8 mouse cellular contexts compared by ENCODE assay signal in the genomic region with DNA sequence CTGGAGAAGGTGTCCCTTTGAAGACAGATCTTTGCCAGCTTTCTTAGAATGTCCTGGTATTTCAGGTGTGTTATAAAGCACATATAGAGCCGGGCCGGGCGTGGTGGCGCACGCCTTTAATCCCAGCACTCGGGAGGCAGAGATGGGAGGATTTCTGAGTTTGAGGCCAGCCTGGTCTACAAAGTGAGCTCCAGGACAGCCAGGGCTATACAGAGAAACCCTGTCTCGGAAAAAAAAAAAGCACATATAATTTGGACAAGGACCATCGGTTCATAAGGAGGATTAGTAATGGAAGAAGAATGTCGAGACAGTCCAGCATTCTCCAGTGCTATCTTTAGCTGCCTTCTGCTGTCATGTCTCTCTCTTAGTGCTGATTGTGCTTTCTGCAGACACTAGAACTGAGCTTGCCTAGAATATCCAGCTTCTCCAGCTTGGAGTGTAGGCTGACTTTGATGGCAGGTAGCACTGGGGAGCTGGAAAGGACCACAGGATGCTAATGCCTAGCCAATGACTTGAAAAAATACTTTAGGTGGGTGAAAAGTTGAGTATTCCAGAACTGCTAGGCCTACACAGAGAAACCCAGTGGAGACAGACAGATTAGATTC. TPM values are rescaled to one million over a fixed set of nuclear protein-coding genes. Genes with fewer than 3 reads are reported as not detected.
A peak's percentile ranks its signal among the peaks of the same experiment; 100 is the strongest.
DNase-seq lines count a peak whose midpoint lies in the region; ATAC-seq lines count a peak whose summit lies in the region.

No protein-coding gene starts in this region.

- no peak for ATAC-seq in neural tube, embryonic 15.5 days (ENCODE audit: low FRiP score)
- peak; percentile 80; the same call in 1 of the 2 replicates for ATAC-seq in stomach, embryonic 15.5 days (ENCODE audit: insufficient read depth, low FRiP score, low read depth)

- no peaks in the 10 kb centered on the region for H3K36me3 ChIP-seq in heart, embryonic 10.5 days
- no peaks in the 10 kb centered on the region for H3K36me3 ChIP-seq in neural tube, embryonic 15.5 days
- H3K36me3 ChIP-seq in stomach, embryonic 15.5 days, result no peaks in the 10 kb centered on the region

- no peak overlapping the region for H3K9ac ChIP-seq in neural tube, embryonic 15.5 days (replicated peaks)
- no peak overlapping the region for H3K9ac ChIP-seq in stomach, embryonic 15.5 days

- peak; percentile 92 for DNase-seq in heart, embryonic 10.5 days (ENCODE audit: low spot score)
- DNase-seq in heart, adult 8-10 months (ENCODE audit: low spot score), result no peak
- DNase-seq in neural tube, embryonic 10.5 days (ENCODE audit: extremely low spot score, low spot score), result peak; percentile 47
- DNase-seq in c-Kit-positive CD71-negative TER-119-negative erythroid progenitor cells, embryonic 14.5 days (ENCODE audit: low read depth), result peak; percentile 58
- DNase-seq in left cerebral cortex, postnatal 36 days (ENCODE audit: low spot score in 2 of 2), result peak; percentile 34 to 44
- no peak for DNase-seq in lung, postnatal 4 days

- no peaks in the 10 kb centered on the region for H3K27me3 ChIP-seq in heart, embryonic 10.5 days (ENCODE audit: insufficient read depth, poor library complexity, severe bottlenecking)
- no peaks in the 10 kb centered on the region for H3K27me3 ChIP-seq in neural tube, embryonic 15.5 days (replicated peaks)
- no peaks in the 10 kb centered on the region for H3K27me3 ChIP-seq in stomach, embryonic 15.5 days (replicated peaks)

- 67% methylated on average over 9 of the region's 9 CpGs for whole genome bisulfite sequencing in heart, embryonic 10.5 days
- 93% methylated on average over 9 of the region's 9 CpGs for WGBS in neural tube, embryonic 15.5 days
- WGBS in stomach, embryonic 15.5 days, result 76% methylated on average over 9 of the region's 9 CpGs

- H3K4me1 ChIP-seq in heart, embryonic 10.5 days, result peaks cover 60% of the 10 kb centered on the region
- H3K4me1 ChIP-seq in neural tube, embryonic 15.5 days, result peaks cover 46% of the 10 kb centered on the region
- H3K4me1 ChIP-seq in stomach, embryonic 15.5 days, result peaks cover 18% of the 10 kb centered on the region

- intact Hi-C loops in left cerebral cortex, postnatal 36 days (cut with DNase I), result no loop called here

- 0 out of 2 replicates have a peak overlapping the region, but pooled peaks have one; percentile 17 for H3K27ac ChIP-seq in heart, embryonic 10.5 days
- H3K27ac ChIP-seq in neural tube, embryonic 15.5 days (replicated peaks), result no peak overlapping the region
- H3K27ac ChIP-seq in stomach, embryonic 15.5 days, result no peak overlapping the region

- no peaks in the 10 kb centered on the region for H3K9me3 ChIP-seq in heart, embryonic 10.5 days
- H3K9me3 ChIP-seq in neural tube, embryonic 15.5 days (replicated peaks), result no peaks in the 10 kb centered on the region
- H3K9me3 ChIP-seq in stomach, embryonic 15.5 days, result no peaks in the 10 kb centered on the region

- no peak overlapping the region for H3K4me2 ChIP-seq in neural tube, embryonic 15.5 days
- no peak overlapping the region for H3K4me2 ChIP-seq in stomach, embryonic 15.5 days

- H3K4me3 ChIP-seq in heart, embryonic 10.5 days, result no peak overlapping the region
- no peak overlapping the region for H3K4me3 ChIP-seq in neural tube, embryonic 15.5 days (replicated peaks)
- no peak overlapping the region for H3K4me3 ChIP-seq in stomach, embryonic 15.5 days (replicated peaks)

RNA-seq across cellular contexts. Expression of a gene that starts 5.9 kb away (rescaled TPM):
- 20.9 and 21.9 TPM in 2 replicates for polyA plus RNA-seq in heart, embryonic 10.5 days (2016; fragmentation: Nextera tagmentation; extraction: Ambion mirVana)
- 10 to 100 TPM in 2 of 4 experiments, 1 to 10 TPM in 2; 7.4 to 13.1 (median 10.4) TPM for total RNA-seq in heart, adult 8-10 months (2022)
- polyA plus RNA-seq in neural tube, embryonic 15.5 days (2015; fragmentation: Nextera tagmentation; extraction: Ambion mirVana), result 42.7 and 43.4 TPM in 2 replicates
- 10 to 100 TPM; 13.1 to 17.8 TPM for total RNA-seq in left cerebral cortex, postnatal 36 days (2021)
- 31.9 and 34.4 TPM in 2 replicates for polyA plus RNA-seq in stomach, embryonic 15.5 days (2015; fragmentation: Nextera tagmentation; extraction: Ambion mirVana)

RNA-seq across cellular contexts. Expression of a gene that starts 50.5 kb away (rescaled TPM):
- polyA plus RNA-seq in heart, embryonic 10.5 days (2016; fragmentation: Nextera tagmentation; extraction: Ambion mirVana), result 392 and 480 TPM in 2 replicates
- 1,000 to 10,000 TPM; 1,464 to 1,614 (median 1,563) TPM for total RNA-seq in heart, adult 8-10 months (2022)
- 435 and 492 TPM in 2 replicates for polyA plus RNA-seq in neural tube, embryonic 15.5 days (2015; fragmentation: Nextera tagmentation; extraction: Ambion mirVana)
- total RNA-seq in left cerebral cortex, postnatal 36 days (2021), result 100 to 1,000 TPM; 231 to 260 TPM
- polyA plus RNA-seq in stomach, embryonic 15.5 days (2015; fragmentation: Nextera tagmentation; extraction: Ambion mirVana), result 308 and 337 TPM in 2 replicates

RNA-seq across cellular contexts. Expression of a gene that starts 50.6 kb away (rescaled TPM):
- 38.2 and 49.3 TPM in 2 replicates for polyA plus RNA-seq in heart, embryonic 10.5 days (2016; fragmentation: Nextera tagmentation; extraction: Ambion mirVana)
- total RNA-seq in heart, adult 8-10 months (2022), result 1 to 10 TPM; 6.4 to 7.1 (median 6.8) TPM
- polyA plus RNA-seq in neural tube, embryonic 15.5 days (2015; fragmentation: Nextera tagmentation; extraction: Ambion mirVana), result 32.7 and 34.2 TPM in 2 replicates
- 10 to 100 TPM; 23.9 to 28.2 TPM for total RNA-seq in left cerebral cortex, postnatal 36 days (2021)
- polyA plus RNA-seq in stomach, embryonic 15.5 days (2015; fragmentation: Nextera tagmentation; extraction: Ambion mirVana), result 40.1 and 42.4 TPM in 2 replicates

Comparison
In these comparisons a context has a peak if more than half of its experiments do, and no peak if none do; other contexts are left out.
1. DNase-seq: peak in heart, embryonic 10.5 days (single experiment), neural tube, embryonic 10.5 days (single experiment), c-Kit-positive CD71-negative TER-119-negative erythroid progenitor cells, embryonic 14.5 days (single experiment) and left cerebral cortex, postnatal 36 days (2 of 2); none in heart, adult 8-10 months (single experiment) and lung, postnatal 4 days (0 of 2).